Mouse (Mus musculus): ENCODE measurements around the gene Itih2. TPM values are rescaled to one million over a fixed set of nuclear protein-coding genes. Genes with fewer than 3 reads are reported as not detected.

Itih2 gene
- total and polyA plus RNA-seq, 3 experiments: 0.21 to 0.84 (median 0.80) TPM

DNA sequence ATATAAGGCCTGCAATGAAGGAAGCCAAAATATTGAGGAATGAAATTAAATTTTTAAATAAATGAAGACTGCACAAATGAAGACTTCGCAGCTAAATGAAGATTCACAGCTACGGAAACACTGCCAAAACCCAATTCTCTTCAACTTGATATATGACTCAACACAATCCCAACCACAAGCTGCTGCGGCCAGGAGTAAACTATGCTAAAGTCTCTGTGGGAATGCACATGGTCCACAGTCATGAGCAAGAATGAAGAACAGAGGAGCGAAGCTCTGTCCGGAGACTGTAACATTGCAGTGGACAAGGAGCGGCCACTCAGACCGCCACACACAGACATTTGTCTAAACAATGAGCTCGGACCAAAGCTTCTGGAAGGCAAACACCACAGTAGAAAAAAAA lies 54.5 kb downstream of the Itih2 start:
- DNase-seq: no peak
- H3K9ac ChIP-seq (ENCODE audit: low read depth, low read length): no peak overlapping the region
- peaks cover 17% of the 10 kb centered on the region for H3K79me2 ChIP-seq (replicated peaks; ENCODE audit: control insufficient read depth, insufficient read depth, low read length)
- TF ChIP-seq POLR2A (IDR thresholded peaks at IDR 0.05; ENCODE audit: insufficient read depth, low read depth, low read length) (no peak), CTCF (IDR thresholded peaks at IDR 0.05) (no peak), EP300 (IDR thresholded peaks at IDR 0.05; ENCODE audit: insufficient read depth, low read depth, low read length) (no peak)
- peaks cover 26% of the 10 kb centered on the region for H3K4me1 ChIP-seq (ENCODE audit: control insufficient read depth, insufficient read depth, low read length)
- H3K36me3 ChIP-seq (ENCODE audit: control insufficient read depth, insufficient read depth, low read length): peaks cover 20% of the 10 kb centered on the region
- 46% methylated on average over 8 of the region's 8 CpGs for WGBS
- H3K27me3 ChIP-seq (ENCODE audit: control insufficient read depth, insufficient read depth, low read length): no peaks in the 10 kb centered on the region
- H3K4me3 ChIP-seq: peak overlapping the region; percentile 15; the same call in 1 of the 2 replicates
- no peak overlapping the region for H3K27ac ChIP-seq
- intact Hi-C loops (cut with DNase I): no loop called here

GRCm38 (mm10) chr2:10074470-10074869 lies 56.7 kb downstream of the Itih2 start:
- intact Hi-C loops (cut with DNase I): no loop called here
- Histone ChIP-seq H3K27ac (no peak overlapping the region), H3K27me3 (ENCODE audit: control insufficient read depth, insufficient read depth, low read length) (no peaks in the 10 kb centered on the region), H3K36me3 (ENCODE audit: control insufficient read depth, insufficient read depth, low read length) (peaks cover 27% of the 10 kb centered on the region), H3K4me3 (no peak overlapping the region), H3K79me2 (replicated peaks; ENCODE audit: control insufficient read depth, insufficient read depth, low read length) (peaks cover 16% of the 10 kb centered on the region), H3K4me1 (ENCODE audit: control insufficient read depth, insufficient read depth, low read length) (peaks cover 26% of the 10 kb centered on the region), H3K9ac (ENCODE audit: low read depth, low read length) (no peak overlapping the region)
- DNase-seq: no peak
- TF ChIP-seq CTCF (IDR thresholded peaks at IDR 0.05) (no peak), EP300 (IDR thresholded peaks at IDR 0.05; ENCODE audit: insufficient read depth, low read depth, low read length) (no peak), POLR2A (IDR thresholded peaks at IDR 0.05; ENCODE audit: insufficient read depth, low read depth, low read length) (no peak)
- 61% methylated on average over 7 of the region's 7 CpGs for WGBS

- intact Hi-C loops (cut with DNase I): no loop called here
- DNase-seq: no peak
- TF ChIP-seq EP300 (IDR thresholded peaks at IDR 0.05; ENCODE audit: insufficient read depth, low read depth, low read length) (no peak), POLR2A (IDR thresholded peaks at IDR 0.05; ENCODE audit: insufficient read depth, low read depth, low read length) (no peak), CTCF (IDR thresholded peaks at IDR 0.05) (no peak)
- H3K9ac ChIP-seq (ENCODE audit: low read depth, low read length): no peak overlapping the region
- peaks cover 18% of the 10 kb centered on the region for H3K79me2 ChIP-seq (replicated peaks; ENCODE audit: control insufficient read depth, insufficient read depth, low read length)
- no peak overlapping the region for H3K4me3 ChIP-seq
- H3K4me1 ChIP-seq (ENCODE audit: control insufficient read depth, insufficient read depth, low read length): peaks cover 17% of the 10 kb centered on the region
- WGBS: 55% methylated on average over 7 of the region's 7 CpGs
- peaks cover 40% of the 10 kb centered on the region for H3K36me3 ChIP-seq (ENCODE audit: control insufficient read depth, insufficient read depth, low read length)
- no peaks in the 10 kb centered on the region for H3K27me3 ChIP-seq (ENCODE audit: control insufficient read depth, insufficient read depth, low read length)
- H3K27ac ChIP-seq: no peak overlapping the region
Observed at GRCm38 (mm10) chr2:10071751-10072150, 59.4 kb downstream of the Itih2 start.

DNA sequence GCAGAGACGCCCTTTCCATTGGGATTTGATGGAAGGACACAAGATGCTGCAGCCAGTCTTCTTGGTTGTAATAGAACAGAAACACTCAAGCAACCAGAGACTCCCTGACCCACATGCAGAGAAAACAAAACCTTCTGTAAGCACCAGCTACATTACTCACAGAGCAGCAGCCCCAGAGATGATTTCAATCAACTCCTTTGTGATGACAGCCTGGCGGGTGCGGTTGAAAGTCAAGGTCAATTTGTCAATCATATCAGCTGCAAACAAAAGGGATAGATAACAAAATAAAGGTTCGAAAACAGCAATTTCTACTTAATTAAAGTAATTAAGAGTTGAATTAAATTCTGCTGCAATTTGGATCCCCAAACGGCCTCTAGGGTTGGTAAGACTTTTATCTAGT lies 72.4 kb downstream of the Itih2 start:
- 73% methylated on average over 5 of the region's 5 CpGs for WGBS
- H3K36me3 ChIP-seq (ENCODE audit: control insufficient read depth, insufficient read depth, low read length): peaks cover 38% of the 10 kb centered on the region
- intact Hi-C loops (cut with DNase I): no loop called here

GRCm38 (mm10) chr2:10051996-10052395 lies 79.2 kb downstream of the Itih2 start:
- DNase-seq: no peak
- Histone ChIP-seq H3K27ac (no peak overlapping the region), H3K79me2 (replicated peaks; ENCODE audit: control insufficient read depth, insufficient read depth, low read length) (0 out of 2 replicates have a peak, but pooled peaks cover 3% of the 10 kb centered on the region), H3K4me3 (no peak overlapping the region), H3K27me3 (ENCODE audit: control insufficient read depth, insufficient read depth, low read length) (no peaks in the 10 kb centered on the region), H3K36me3 (ENCODE audit: control insufficient read depth, insufficient read depth, low read length) (peaks cover 10% of the 10 kb centered on the region), H3K4me1 (ENCODE audit: control insufficient read depth, insufficient read depth, low read length) (no peaks in the 10 kb centered on the region), H3K9ac (ENCODE audit: low read depth, low read length) (no peak overlapping the region)
- WGBS: 94% methylated on average over 1 of the region's 1 CpGs
- TF ChIP-seq CTCF (IDR thresholded peaks at IDR 0.05) (no peak), POLR2A (IDR thresholded peaks at IDR 0.05; ENCODE audit: insufficient read depth, low read depth, low read length) (no peak), EP300 (IDR thresholded peaks at IDR 0.05; ENCODE audit: insufficient read depth, low read depth, low read length) (no peak)
- intact Hi-C loops (cut with DNase I): no loop called here

More for the DNA sequence above, 72.4 kb downstream of the Itih2 start:
- Histone ChIP-seq H3K27me3 (ENCODE audit: control insufficient read depth, insufficient read depth, low read length) (no peaks in the 10 kb centered on the region), H3K4me1 (ENCODE audit: control insufficient read depth, insufficient read depth, low read length) (no peaks in the 10 kb centered on the region; the same call in 1 of the 2 replicates), H3K27ac (no peak overlapping the region), H3K79me2 (replicated peaks; ENCODE audit: control insufficient read depth, insufficient read depth, low read length) (no peaks in the 10 kb centered on the region), H3K4me3 (no peak overlapping the region), H3K9ac (ENCODE audit: low read depth, low read length) (no peak overlapping the region)
- no peak for DNase-seq
- TF ChIP-seq POLR2A (IDR thresholded peaks at IDR 0.05; ENCODE audit: insufficient read depth, low read depth, low read length): no peak
- no peak for TF ChIP-seq CTCF (IDR thresholded peaks at IDR 0.05)
- no peak for TF ChIP-seq EP300 (IDR thresholded peaks at IDR 0.05; ENCODE audit: insufficient read depth, low read depth, low read length)

- Histone ChIP-seq H3K9ac (ENCODE audit: low read depth, low read length) (no peak overlapping the region), H3K36me3 (ENCODE audit: control insufficient read depth, insufficient read depth, low read length) (peaks cover 3% of the 10 kb centered on the region; the same call in 1 of the 2 replicates), H3K27ac (no peak overlapping the region), H3K4me3 (no peak overlapping the region), H3K4me1 (ENCODE audit: control insufficient read depth, insufficient read depth, low read length) (no peaks in the 10 kb centered on the region), H3K79me2 (replicated peaks; ENCODE audit: control insufficient read depth, insufficient read depth, low read length) (0 out of 2 replicates have a peak, but pooled peaks cover 3% of the 10 kb centered on the region), H3K27me3 (ENCODE audit: control insufficient read depth, insufficient read depth, low read length) (no peaks in the 10 kb centered on the region)
- no peak for DNase-seq
- TF ChIP-seq CTCF (IDR thresholded peaks at IDR 0.05) (no peak), EP300 (IDR thresholded peaks at IDR 0.05; ENCODE audit: insufficient read depth, low read depth, low read length) (no peak)
- 85% methylated on average over 3 of the region's 3 CpGs for WGBS
- intact Hi-C loops (cut with DNase I): no loop called here
Observed at GRCm38 (mm10) chr2:10050878-10051277, 80.3 kb downstream of the Itih2 start.

Data from heart, adult 2 months (tissue).